In genomic region chr12:112677943-112678554, GRCm38 (mm10) we compare ENCODE assay signal across 8 mouse cellular contexts. TPM values are rescaled to one million over a fixed set of nuclear protein-coding genes. Genes with fewer than 3 reads are reported as not detected.
A peak's percentile ranks its signal among the peaks of the same experiment; 100 is the strongest.
DNase-seq lines count a peak whose midpoint lies in the region; ATAC-seq and TF ChIP-seq lines count a peak whose summit lies in the region.

No protein-coding gene starts in this region.

- no peak for TF ChIP-seq POLR2A in ES-Bruce4 (IDR thresholded peaks at IDR 0.05; ENCODE audit: insufficient read depth, low read length)

- WGBS in heart, embryonic 10.5 days = 15% methylated on average over 19 of the region's 19 CpGs
- 25% methylated on average over 19 of the region's 19 CpGs for WGBS in heart, embryonic 15.5 days
- WGBS in liver, embryonic 16.5 days (ENCODE audit: insufficient replicate concordance) = 27% methylated on average over 19 of the region's 19 CpGs

- no peaks in the 10 kb centered on the region for H3K9me3 ChIP-seq in heart, embryonic 10.5 days
- no peaks in the 10 kb centered on the region for H3K9me3 ChIP-seq in ES-Bruce4 (replicated peaks; ENCODE audit: control insufficient read depth, insufficient read depth, low read length, poor library complexity, severe bottlenecking)
- no peaks in the 10 kb centered on the region for H3K9me3 ChIP-seq in heart, embryonic 15.5 days (replicated peaks)
- no peaks in the 10 kb centered on the region for H3K9me3 ChIP-seq in liver, embryonic 16.5 days (replicated peaks; ENCODE audit: control insufficient read depth, low read length)

- peaks cover 59% of the 10 kb centered on the region for H3K27me3 ChIP-seq in heart, embryonic 10.5 days (ENCODE audit: insufficient read depth, poor library complexity, severe bottlenecking)
- peaks cover 2% of the 10 kb centered on the region for H3K27me3 ChIP-seq in ES-Bruce4 (ENCODE audit: control insufficient read depth, insufficient read depth, low read length, poor library complexity, severe bottlenecking)
- peaks cover 21% of the 10 kb centered on the region for H3K27me3 ChIP-seq in heart, embryonic 15.5 days
- H3K27me3 ChIP-seq in liver, embryonic 16.5 days (ENCODE audit: control insufficient read depth, insufficient read depth, low read depth, low read length) = peaks cover 46% of the 10 kb centered on the region

- H3K4me3 ChIP-seq in heart, embryonic 10.5 days = peak overlapping the region; percentile 78
- peak overlapping the region; percentile 68 for H3K4me3 ChIP-seq in ES-Bruce4 (ENCODE audit: low read depth, low read length)
- H3K4me3 ChIP-seq in heart, embryonic 15.5 days = peak overlapping the region; percentile 85
- H3K4me3 ChIP-seq in liver, embryonic 16.5 days (ENCODE audit: low read depth, low read length) = peak overlapping the region; percentile 68

- H3K36me3 ChIP-seq in heart, embryonic 10.5 days = peaks cover 20% of the 10 kb centered on the region
- H3K36me3 ChIP-seq in ES-Bruce4 (ENCODE audit: control insufficient read depth, insufficient read depth, low read length, poor library complexity, severe bottlenecking) = no peaks in the 10 kb centered on the region
- no peaks in the 10 kb centered on the region for H3K36me3 ChIP-seq in heart, embryonic 15.5 days
- H3K36me3 ChIP-seq in liver, embryonic 16.5 days (ENCODE audit: control insufficient read depth, insufficient read depth) = no peaks in the 10 kb centered on the region

- ATAC-seq in heart, embryonic 15.5 days (replicated peaks; ENCODE audit: insufficient number of reproducible peaks, insufficient read depth, low FRiP score, low read depth) = no peak
- ATAC-seq in liver, embryonic 16.5 days (ENCODE audit: low read depth) = no peak

- TF ChIP-seq CTCF in ES-Bruce4 (IDR thresholded peaks at IDR 0.05; ENCODE audit: low read depth, low read length) = no peak

- peak overlapping the region; percentile 89 for H3K27ac ChIP-seq in heart, embryonic 10.5 days
- no peak overlapping the region for H3K27ac ChIP-seq in ES-Bruce4 (ENCODE audit: insufficient read depth, low read length)
- peak overlapping the region; percentile 86 for H3K27ac ChIP-seq in heart, embryonic 15.5 days
- H3K27ac ChIP-seq in liver, embryonic 16.5 days (ENCODE audit: low read length) = no peak overlapping the region

- intact Hi-C loops in heart, postnatal 10 days (cut with DNase I) = loop anchor here (2.0 kb wide), 1 partner anchor 29 kb away; no protein-coding TSS in a partner anchor

- TF ChIP-seq EP300 in ES-Bruce4 (IDR thresholded peaks at IDR 0.05; ENCODE audit: insufficient read depth, low read depth, low read length) = no peak

- no peak for DNase-seq in heart, embryonic 10.5 days (ENCODE audit: low spot score)
- DNase-seq in heart, postnatal 10 days = no peak
- DNase-seq in right cerebral cortex, postnatal 25 days = no peak
- DNase-seq in layer of hippocampus, adult 11-12 months (ENCODE audit: low spot score) = no peak
- no peak for DNase-seq in spleen, postnatal 10 days (ENCODE audit: low spot score in 2 of 2)

- peak overlapping the region; percentile 89 for H3K4me2 ChIP-seq in heart, embryonic 15.5 days
- H3K4me2 ChIP-seq in liver, embryonic 16.5 days (ENCODE audit: low read depth, low read length) = peak overlapping the region; percentile 86

- H3K9ac ChIP-seq in ES-Bruce4 (ENCODE audit: low read depth, poor library complexity, severe bottlenecking) = peak overlapping the region; percentile 68
- peak overlapping the region; percentile 81 for H3K9ac ChIP-seq in heart, embryonic 15.5 days
- peak overlapping the region; percentile 54 for H3K9ac ChIP-seq in liver, embryonic 16.5 days (ENCODE audit: low read depth, low read length)

- peaks cover 46% of the 10 kb centered on the region for H3K4me1 ChIP-seq in heart, embryonic 10.5 days
- no peaks in the 10 kb centered on the region for H3K4me1 ChIP-seq in ES-Bruce4 (ENCODE audit: control insufficient read depth, insufficient read depth, low read length)
- peaks cover 43% of the 10 kb centered on the region for H3K4me1 ChIP-seq in heart, embryonic 15.5 days (replicated peaks)
- peaks cover 20% of the 10 kb centered on the region for H3K4me1 ChIP-seq in liver, embryonic 16.5 days (ENCODE audit: control insufficient read depth, low read depth, low read length)

RNA-seq across cellular contexts. Expression of gene Zbtb42, which starts 0.6 kb away (rescaled TPM):
- polyA plus RNA-seq in heart, embryonic 10.5 days (2016; fragmentation: Nextera tagmentation; extraction: Ambion mirVana) = 3.9 and 4.3 TPM in 2 replicates
- 1 to 10 TPM; 7.7 to 8.5 TPM for total RNA-seq in heart, postnatal 10 days (2021)
- polyA plus RNA-seq in ES-Bruce4 (2011; ENCODE audit: insufficient read depth, insufficient read length, low read depth, missing spikeins) = 2.2 and 5.0 TPM in 2 replicates
- 4.8 and 7.6 TPM in 2 replicates for polyA plus RNA-seq in heart, embryonic 15.5 days (2015; fragmentation: Nextera tagmentation; extraction: Ambion mirVana)
- polyA plus RNA-seq in liver, embryonic 16.5 days (2015; fragmentation: Nextera tagmentation; extraction: Ambion mirVana) = 0.88 and 1.5 TPM in 2 replicates

RNA-seq across cellular contexts. Expression of gene Akt1, which starts 3.4 kb away (rescaled TPM):
- 57.1 and 82.0 TPM in 2 replicates for polyA plus RNA-seq in heart, embryonic 10.5 days (2016; fragmentation: Nextera tagmentation; extraction: Ambion mirVana)
- total RNA-seq in heart, postnatal 10 days (2021) = 100 to 1,000 TPM; 346 to 355 TPM
- 70.4 and 78.0 TPM in 2 replicates for polyA plus RNA-seq in ES-Bruce4 (2011; ENCODE audit: insufficient read depth, insufficient read length, low read depth, missing spikeins)
- 139 and 169 TPM in 2 replicates for polyA plus RNA-seq in heart, embryonic 15.5 days (2015; fragmentation: Nextera tagmentation; extraction: Ambion mirVana)
- 8.6 and 8.9 TPM in 2 replicates for polyA plus RNA-seq in liver, embryonic 16.5 days (2015; fragmentation: Nextera tagmentation; extraction: Ambion mirVana)

RNA-seq across cellular contexts. Expression of gene Siva1, which starts 33.6 kb away (rescaled TPM):
- polyA plus RNA-seq in heart, embryonic 10.5 days (2016; fragmentation: Nextera tagmentation; extraction: Ambion mirVana) = 175 and 207 TPM in 2 replicates
- total RNA-seq in heart, postnatal 10 days (2021) = 10 to 100 TPM; 26.4 to 31.4 TPM
- polyA plus RNA-seq in ES-Bruce4 (2011; ENCODE audit: insufficient read depth, insufficient read length, low read depth, missing spikeins) = 103 and 104 TPM in 2 replicates
- 95.4 and 142 TPM in 2 replicates for polyA plus RNA-seq in heart, embryonic 15.5 days (2015; fragmentation: Nextera tagmentation; extraction: Ambion mirVana)
- polyA plus RNA-seq in liver, embryonic 16.5 days (2015; fragmentation: Nextera tagmentation; extraction: Ambion mirVana) = 84.7 and 89.5 TPM in 2 replicates

RNA-seq across cellular contexts. Expression of gene Cep170b, which starts 42.2 kb away (rescaled TPM):
- 3.9 and 6.6 TPM in 2 replicates for polyA plus RNA-seq in heart, embryonic 10.5 days (2016; fragmentation: Nextera tagmentation; extraction: Ambion mirVana)
- total RNA-seq in heart, postnatal 10 days (2021) = 10 to 100 TPM; 11.3 to 11.9 TPM
- polyA plus RNA-seq in ES-Bruce4 (2011; ENCODE audit: insufficient read depth, insufficient read length, low read depth, missing spikeins) = 102 and 104 TPM in 2 replicates
- polyA plus RNA-seq in heart, embryonic 15.5 days (2015; fragmentation: Nextera tagmentation; extraction: Ambion mirVana) = 4.8 and 7.9 TPM in 2 replicates
- polyA plus RNA-seq in liver, embryonic 16.5 days (2015; fragmentation: Nextera tagmentation; extraction: Ambion mirVana) = 2.8 and 3.6 TPM in 2 replicates

RNA-seq across cellular contexts. Expression of gene Adssl1, which starts 58.2 kb away (rescaled TPM):
- polyA plus RNA-seq in heart, embryonic 10.5 days (2016; fragmentation: Nextera tagmentation; extraction: Ambion mirVana) = 57.2 and 99.3 TPM in 2 replicates
- 100 to 1,000 TPM; 129 to 136 TPM for total RNA-seq in heart, postnatal 10 days (2021)
- polyA plus RNA-seq in ES-Bruce4 (2011; ENCODE audit: insufficient read depth, insufficient read length, low read depth, missing spikeins) = 6.6 and 8.7 TPM in 2 replicates
- polyA plus RNA-seq in heart, embryonic 15.5 days (2015; fragmentation: Nextera tagmentation; extraction: Ambion mirVana) = 85.8 and 93.7 TPM in 2 replicates
- 12.4 and 14.0 TPM in 2 replicates for polyA plus RNA-seq in liver, embryonic 16.5 days (2015; fragmentation: Nextera tagmentation; extraction: Ambion mirVana)

Comparison
In these comparisons a context has a peak if more than half of its experiments do, and no peak if none do; other contexts are left out.
1. H3K27ac ChIP-seq: peak in heart, embryonic 10.5 days (single experiment) and heart, embryonic 15.5 days (single experiment); none in ES-Bruce4 (single experiment) and liver, embryonic 16.5 days (single experiment).
2. Peak in every context shown above with its lines, with median percentiles within 50 percentile points of each other: H3K4me3 ChIP-seq and H3K9ac ChIP-seq.